Mouse (Mus musculus) urinary bladder, postnatal 4 days (tissue): ENCODE measurements at regions not wholly inside any gene's neighbourhood (a gene's known extent, or its start where the extent isn't known, plus 50 kb on each side); places are given as distances from the start of the nearest gene placed in this dataset.

ENCODE experiments used
- DNase-seq, 2 experiments: peaks; one replicate each; pipeline ENCODE4 v3.0.0; 2021 to 2022; ENCODE audit warnings: low spot score in 2 of 2

DNA sequence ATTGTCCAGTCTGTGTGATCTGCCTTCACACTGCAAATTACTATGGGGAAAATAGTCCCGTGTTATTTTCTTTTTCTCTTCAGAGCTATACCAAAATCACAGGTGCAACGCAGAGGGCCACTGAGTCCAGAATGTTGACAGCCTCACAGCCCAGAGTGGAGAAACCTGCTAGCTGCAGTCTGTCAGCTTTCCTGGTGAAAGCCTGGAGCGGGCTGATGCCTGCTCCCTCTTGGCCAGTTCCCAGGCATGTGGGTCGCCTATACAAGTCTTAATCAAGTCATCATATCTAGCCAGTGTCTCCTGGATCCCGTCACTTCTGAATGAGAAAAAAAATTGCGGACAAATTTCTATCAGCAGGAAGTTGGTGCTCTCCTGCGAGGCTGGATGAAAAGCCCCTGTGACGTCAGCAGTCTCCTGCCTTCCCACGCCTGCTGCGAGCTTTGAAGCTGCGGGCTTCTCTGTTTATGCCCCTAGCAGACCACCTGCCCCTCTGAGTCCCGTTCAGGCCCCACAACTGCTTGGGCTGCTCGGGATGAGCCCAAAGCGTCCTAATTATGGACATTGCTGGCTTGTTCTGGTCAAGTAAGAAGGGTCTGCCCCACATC, 227.1 kb upstream of the Hes1 start:
- DNase-seq = no peak

DNA sequence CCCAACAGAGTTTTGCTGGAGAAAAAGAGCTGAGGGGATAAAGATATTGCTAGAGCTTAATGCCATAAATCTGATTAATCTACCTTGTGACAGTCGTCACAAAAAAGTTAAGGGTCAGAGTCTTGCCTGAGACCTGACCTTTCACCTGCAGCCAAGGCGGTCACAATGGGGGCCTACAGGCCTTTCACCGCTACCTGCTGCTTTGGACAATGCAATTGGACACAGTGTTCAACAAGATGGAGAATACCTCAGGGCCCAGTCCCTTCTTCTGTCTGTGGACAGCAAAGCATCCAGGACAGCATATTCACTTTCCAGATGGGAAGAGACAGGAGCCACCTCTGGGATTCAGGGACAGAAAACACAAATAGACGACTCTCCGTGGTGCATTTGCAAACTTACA, 226.3 kb upstream of the Hes1 start:
- no peak for DNase-seq

DNA sequence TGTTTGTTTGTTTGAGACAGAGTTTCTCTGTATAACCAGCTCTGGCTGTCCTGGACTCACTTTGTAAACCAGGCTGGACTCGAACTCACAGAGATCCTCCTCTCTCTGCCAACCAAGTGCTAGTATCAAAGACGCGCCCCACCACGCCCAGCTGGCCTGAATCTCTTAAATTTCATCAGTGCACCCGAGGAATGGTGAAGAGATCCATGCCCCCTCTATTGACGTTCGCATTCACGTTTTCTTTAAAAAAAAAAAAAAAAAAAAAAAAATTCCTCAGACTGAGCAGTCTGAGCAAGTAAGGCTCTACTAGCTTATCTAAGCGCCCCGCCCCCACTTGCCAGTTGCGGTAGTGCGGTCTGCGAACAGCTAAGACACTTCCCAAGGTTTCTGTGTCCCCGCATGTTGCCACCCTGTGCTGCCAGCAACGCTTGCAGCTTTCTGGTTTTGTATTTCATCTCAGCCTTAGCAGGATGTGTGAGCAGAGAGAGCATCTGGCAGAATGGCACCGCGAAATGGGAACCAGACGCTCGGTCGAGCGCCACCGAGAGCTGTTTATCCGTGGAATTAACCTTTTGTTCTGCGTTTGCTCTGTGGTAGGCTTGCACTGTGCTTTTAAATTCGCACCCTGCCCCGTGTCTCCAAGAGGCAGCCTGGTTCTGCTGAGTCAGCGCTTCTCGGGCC, 225.1 kb upstream of the Hes1 start:
- DNase-seq = no peak

DNA sequence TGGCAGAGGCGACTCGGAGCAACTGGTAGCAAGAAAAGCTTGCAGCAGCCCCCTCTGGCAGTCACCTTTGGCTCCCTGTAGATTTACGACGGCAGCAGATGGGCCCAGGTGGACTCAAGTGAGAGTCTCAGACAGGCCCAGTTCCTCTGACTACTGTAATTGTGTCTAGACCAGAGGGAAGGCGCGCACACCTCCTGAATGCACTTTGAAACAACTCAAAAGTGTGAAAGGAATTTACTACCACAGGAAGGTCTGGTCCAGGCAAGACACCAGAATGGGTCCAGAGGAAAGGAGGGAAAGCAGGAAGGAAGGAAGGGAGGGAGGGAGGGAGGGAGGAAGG, 224.6 kb upstream of the Hes1 start:
- DNase-seq = no peak

DNA sequence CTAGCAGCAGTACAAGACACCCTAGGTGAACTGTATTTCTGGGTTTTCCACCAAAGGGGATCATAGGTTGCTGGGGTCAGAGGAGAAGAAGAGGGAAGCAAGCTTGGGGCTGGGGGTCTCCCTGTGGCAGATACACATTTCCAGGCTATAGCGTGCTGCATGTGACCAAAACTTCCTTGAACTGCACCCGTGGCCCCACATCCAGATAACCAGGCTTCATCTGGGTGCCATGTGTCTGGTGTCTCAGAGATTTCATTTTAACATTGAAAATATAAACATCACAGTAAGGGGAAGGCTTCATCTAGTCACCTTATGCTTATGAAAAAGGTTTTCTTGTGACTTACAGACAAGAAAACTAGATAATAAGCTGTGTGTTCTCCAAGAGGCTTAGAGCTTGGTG, 223.8 kb upstream of the Hes1 start:
- DNase-seq = no peak

DNA sequence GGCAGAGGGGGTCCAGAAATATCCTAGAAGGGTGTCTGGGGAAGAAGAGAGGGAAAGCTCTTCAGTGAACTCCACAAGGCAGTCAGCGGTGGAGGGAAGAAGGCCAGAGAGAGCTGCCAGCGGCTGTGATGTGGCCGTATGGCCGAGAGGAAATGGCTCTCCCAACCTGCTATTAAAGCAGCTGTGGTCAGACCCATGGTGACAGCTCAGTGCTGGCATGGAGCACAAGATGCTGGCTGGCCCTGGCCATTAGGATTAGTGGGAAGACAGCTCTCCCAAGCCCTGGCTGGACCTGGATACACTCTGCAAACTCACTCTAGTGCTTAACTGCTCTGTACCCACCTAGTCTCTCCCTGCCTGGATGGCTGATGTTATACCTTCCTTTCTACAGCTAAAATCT, 223.1 kb upstream of the Hes1 start:
- DNase-seq = no peak

DNA sequence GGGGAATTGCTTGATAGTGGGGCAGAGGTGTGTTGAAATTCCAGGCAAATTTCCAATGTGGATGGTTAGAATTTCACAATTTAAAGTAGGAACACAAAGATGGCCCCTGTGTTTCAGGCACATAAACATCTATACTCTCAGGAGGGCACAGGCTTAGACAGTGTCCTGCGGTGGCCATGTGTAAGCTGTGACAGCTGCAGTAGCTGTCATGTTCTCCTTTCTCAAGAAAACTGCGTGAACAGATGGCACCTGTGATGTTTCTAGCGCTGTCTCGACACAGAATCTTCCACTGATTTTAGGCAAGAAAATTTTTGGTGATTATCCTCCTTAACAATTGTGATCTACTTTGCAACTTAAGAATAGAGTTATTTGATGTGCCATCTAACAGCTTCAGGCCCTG, 222.1 kb upstream of the Hes1 start:
- DNase-seq = no peak

DNA sequence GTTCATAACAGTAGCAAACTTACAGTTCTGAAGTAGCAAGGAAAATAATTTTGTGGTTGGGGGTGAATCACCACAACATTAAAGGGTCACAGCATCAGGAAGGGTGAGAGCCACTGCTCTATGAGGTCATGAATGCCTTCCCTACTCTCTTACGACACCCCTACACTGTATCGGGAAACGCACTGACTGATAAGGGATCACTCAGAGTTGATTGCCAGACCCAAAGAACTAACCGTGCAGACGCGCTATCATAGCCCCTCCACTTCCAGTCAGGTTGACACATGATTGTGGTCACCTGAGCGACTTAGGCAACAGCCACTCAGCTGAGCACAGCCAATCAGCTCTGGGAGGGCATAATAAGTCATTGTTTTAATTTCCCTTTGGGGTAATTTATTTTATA, 220.7 kb upstream of the Hes1 start:
- DNase-seq = no peak

DNA sequence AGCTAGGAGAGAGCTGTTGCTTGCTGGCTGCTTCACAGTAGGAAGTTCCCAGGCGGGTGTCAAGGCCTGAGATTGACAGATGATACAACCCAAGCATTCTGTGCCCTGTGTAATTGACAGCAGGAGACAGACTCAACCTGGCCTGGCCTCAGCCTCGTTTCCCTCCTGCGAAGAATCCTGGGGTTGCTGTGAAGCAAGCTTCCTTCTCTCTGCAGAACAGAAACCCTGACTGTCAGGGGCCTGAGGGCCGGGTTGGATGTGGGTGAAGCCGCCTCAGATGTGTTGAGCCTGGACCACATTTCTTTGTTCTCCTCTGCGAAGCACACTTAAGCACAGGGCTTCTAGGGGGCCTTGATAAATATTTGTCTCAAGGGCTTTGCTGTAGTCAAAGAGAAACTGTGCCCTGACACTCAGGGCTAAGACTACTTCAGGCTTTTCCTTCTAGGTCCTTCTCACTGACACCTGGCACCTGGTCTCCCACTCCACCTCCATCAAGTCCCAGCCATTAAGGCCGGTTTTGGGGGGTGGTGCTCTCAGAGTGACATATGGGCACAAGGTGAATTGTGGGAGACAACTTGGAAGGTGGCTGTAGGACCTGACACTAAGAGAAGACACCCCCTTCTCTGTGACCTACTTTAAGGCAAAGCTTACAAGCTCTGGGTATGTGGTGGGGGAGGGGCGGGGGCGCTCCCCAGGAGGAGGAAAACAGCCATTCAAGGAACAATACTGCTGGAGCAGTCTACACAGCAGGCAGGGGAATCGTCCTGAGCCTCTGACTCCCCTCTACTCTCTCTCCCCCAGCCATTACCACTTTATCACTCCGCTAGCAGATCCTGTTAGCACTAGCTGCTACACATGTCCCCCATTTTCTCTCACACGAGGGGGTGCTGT, 219.2 kb upstream of the Hes1 start:
- no peak for DNase-seq

DNA sequence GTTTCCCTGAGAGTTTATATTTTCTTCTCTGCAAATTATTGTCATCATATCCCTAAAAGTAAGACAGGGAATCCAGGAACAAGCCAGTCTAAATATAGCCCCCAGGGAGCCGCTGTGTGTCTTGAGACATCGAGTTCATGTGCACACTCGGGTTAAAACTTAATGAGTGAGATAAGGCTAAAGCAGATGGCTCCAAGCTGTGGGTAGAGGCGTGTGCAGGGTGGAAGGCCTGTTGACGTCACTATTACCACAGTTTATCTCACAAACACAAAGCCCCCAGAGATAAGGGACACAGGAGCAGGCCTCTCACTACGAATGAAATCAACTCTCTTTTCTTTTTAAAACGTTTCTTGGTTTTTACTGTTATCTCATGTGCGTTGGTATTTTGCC, 218.6 kb upstream of the Hes1 start:
- DNase-seq = no peak

DNA sequence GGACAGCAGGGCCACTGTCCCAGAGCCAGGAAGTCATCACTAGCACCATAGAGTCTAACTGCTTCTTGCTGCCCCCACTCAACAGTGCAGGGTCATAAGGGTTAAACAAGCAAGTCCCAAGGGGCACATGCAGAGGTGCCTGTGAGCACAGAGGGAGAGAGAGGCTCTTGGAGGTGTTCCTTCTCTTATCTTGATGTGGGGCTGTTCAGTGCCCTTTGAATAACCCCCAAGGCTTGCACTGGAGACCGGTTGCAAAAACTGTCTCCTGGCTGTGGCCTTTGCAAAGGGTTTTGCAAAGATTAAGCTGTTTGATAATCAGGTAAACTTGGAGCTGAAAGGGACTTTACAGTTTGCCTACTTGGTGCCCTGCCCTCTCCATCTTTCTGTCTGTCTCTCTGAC, 217.1 kb upstream of the Hes1 start:
- no peak for DNase-seq

DNA sequence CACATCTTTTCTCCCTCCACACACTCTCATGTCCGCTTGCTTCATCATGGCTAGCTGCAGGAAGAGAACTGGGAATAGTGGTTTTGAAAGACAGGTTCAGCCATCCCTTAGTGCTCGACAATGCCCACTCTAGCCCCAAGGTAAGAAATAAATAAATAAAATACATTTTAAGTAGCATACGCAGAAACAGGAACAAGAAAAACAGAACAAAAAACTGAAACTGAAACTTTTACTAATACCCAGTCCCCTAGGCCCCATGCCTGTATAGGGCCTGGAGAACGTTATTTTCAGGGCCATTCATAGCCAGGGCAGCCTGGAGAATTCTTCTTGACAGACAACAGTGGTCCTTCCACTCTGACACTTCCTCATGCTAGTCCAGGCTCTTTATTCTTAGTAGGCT, 216.4 kb upstream of the Hes1 start:
- DNase-seq = no peak

DNA sequence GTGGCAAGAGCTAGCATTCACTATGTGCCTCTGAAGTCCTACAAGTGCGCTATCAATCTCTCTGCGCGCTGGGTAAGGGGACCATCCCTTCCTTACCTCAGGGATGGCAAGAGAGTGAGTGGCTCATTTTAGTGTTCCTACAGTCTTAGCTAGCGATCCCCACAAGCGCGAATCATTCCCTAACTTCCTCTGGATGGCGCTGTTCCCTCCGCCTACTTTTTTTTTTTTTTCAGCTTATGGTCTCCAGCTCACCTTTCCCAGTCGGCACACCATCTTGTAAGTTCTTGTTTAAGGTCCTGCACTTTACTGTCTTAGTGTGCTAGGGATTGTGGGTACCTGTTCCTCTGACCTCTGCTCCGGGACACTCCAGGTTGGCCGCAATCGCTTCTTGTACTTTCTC, 215.7 kb upstream of the Hes1 start:
- no peak for DNase-seq

DNA sequence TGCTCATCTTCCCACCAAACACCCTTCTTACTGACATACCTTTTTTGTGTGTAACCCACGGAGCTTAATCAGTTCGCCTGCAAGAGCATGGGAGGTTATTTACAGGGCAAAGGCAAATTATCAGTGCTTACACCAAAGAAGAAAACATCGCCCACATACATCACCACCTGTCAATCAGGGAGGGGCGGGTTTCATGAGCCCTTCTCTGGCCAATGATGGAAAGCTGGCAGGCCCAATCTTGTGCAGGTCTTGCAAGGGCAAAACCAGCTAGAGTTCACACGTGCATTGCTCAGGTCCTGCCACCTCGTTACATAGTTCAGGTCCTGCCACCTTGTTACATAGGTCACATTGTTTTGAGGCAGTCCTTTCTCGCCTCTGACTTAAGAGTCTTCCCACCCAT, 214.7 kb upstream of the Hes1 start:
- DNase-seq = no peak

DNA sequence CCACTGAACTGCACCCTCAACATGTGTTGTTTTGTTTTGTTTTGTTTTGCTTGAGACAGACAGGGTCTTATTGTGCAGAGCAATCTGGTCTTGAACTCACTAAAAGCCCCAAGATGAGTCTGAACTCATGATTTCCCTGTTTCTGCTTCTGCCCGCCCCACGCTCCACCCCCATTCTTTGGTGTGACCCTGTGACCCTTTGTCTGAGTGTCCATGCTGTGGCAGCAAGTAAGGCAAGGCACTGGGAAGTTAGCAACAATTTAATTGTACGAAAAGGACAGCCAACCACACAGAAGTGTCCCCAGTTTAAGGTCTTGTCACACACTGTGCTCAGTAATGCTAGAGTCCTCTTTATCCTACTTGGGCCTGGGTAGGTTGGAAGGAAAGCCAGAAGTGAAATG, 213.6 kb upstream of the Hes1 start:
- DNase-seq = no peak

DNA sequence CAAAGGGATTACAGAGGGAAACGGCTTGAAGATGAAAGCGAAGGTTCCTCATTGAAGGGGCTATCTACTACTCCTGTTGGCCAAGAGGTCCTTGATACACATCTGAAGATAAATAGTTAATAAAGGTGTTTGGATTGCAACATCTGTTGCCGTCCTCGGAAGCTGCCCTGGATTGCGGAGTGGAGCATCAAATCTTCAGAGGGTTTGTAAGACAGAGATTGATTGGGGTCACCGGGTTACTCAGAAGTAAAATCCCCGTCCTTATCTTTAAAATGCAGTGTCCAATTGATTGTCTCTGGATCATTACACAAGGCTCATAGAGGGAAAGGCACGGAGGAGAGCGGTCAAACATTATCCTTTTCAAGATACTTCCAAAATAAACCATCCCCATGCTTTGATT, 212.4 kb upstream of the Hes1 start:
- no peak for DNase-seq

DNA sequence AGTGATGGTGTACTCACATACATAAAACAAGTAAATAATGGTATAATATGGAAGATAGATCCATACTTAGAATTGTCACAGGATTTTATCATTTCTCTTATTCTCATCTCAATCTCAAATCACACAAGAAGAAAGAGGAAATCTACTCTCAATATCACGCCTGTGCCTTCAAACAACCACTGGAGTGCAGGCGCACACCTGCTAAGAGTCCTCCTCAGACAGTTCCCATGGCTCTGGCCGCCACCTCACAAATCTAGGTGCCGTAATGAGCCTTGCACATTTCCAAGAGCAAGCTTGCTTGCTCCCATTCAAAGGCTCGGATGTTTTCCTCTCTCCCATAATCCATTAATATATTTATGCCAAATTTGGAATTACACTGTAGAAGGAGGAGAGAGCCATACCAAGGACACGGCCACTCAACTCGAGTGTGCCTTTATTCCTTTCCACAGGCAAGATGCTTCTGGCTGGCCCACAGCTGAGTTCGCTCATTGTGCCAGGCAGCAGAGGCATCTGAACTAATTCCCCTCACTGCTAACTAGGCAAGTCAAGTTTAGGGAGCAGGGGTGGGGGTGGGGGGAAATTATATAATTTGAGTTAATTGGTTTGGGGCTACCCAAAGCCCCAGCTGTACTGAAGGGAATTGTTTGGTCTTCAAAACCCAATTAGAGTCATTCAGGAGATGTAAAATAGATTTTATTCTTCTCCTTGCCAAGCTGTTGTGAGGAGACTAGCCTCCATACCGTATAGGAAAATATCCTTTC, 209.2 kb upstream of the Hes1 start:
- DNase-seq = no peak

DNA sequence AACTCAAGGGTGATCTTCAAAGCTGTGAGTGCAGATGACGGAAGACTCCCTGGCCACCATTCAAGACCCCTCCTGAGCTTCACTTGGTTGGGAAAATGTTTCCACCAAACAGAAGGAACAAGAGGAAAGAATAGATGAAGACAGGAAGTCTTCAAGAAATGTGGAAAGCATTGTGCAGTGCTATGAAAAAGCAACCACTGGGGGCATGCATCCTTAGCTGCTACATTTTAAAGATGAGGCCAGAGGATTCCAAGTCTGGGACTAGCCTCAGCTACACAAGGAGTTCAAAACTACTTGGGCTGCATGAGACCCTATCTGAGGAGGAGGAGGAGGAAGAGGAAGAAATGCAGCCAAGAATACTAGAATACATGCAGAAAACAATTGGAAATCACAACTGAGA, 207.6 kb upstream of the Hes1 start:
- no peak for DNase-seq

DNA sequence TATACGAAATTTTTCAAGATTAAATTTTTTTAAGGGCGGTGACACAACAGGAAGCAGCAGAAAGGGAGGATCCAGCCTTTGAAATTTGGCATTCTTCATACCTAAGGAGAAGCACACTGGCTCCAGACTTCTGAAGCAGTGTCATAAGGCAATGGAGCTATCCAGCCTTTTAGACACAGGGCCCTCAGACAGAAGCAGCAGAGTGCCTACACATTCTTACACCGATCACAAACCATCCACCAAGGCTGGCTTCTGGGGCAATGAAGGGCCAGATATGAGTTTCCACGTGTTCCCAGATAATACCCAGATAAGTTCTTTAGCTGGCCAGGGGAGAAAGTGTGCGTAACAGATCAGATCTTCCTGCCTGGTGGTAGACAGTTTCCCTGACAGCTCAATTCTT, 205.5 kb upstream of the Hes1 start:
- no peak for DNase-seq

DNA sequence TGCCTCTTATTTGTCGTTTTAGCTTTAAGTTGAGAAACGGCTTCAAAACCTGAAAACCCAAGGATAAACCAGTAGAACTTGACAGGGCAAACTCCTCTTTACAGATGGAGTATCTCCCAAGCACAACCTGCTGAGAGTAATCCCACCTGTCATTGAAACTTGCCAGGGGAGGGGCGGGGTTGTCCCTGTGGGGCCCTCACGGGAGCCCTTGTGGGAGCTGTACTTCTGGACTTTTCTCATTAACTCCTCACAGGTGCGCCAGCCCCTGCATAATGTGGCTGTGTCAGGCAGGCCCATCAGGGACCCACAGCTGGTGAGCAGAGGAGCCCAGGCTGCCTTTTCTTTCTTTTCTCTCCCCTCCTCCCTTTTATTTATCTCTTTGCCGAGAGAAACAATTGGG, 203.9 kb upstream of the Hes1 start:
- no peak for DNase-seq

DNA sequence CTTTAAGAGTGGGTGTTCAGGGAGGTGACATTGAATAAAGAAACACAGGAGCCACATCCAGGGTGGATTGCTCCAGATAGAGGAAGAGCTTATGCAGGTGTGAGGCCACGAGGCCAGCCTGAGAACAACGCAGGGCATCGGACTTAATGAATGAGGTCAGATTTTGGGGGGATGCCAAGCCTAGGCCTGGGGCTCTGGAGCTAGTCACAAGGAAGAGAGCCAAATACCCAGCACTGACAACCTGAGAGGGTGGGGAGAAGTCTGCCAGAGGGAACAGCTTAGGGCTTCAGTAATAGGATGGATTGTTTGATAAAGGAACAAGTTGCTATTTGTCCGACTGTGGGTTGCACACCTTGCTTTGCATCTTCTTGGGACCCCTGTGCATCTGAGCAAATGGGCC, 203.1 kb upstream of the Hes1 start:
- no peak for DNase-seq

DNA sequence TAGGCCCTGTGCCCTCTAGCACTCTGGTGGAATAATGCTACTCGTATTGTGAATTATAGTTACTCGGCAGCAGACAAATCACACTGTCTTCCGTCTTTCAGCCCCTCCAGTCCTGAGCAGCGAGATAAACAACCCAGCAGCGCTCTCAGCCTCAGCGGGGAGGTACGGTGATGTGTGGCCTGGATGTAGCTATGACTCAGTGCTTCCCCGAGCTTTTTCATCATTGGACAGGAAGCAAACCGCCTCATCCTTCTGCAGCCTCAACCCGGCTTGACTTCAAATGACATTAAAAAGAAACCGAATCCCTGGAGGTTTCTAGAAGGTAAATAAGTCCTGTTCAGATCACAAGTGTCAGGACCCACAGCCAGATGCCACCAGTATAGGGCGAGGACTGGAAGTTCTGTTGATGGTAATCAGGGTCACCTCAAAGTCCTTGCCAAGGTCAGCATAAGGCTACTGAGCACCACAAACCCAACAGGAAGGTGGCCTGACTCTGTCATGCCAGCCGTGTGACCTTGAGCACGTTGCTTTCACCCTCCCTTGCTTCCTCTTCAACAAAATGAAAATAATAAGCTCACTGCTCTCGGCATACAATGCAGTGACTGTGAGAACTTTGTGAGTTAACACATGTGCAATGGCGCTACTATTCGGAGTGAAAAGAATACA, 199.0 kb upstream of the Hes1 start:
- no peak for DNase-seq
